Mouse (Mus musculus): ENCODE data around the gene Rpusd3.

The Rpusd3 gene

DNA sequence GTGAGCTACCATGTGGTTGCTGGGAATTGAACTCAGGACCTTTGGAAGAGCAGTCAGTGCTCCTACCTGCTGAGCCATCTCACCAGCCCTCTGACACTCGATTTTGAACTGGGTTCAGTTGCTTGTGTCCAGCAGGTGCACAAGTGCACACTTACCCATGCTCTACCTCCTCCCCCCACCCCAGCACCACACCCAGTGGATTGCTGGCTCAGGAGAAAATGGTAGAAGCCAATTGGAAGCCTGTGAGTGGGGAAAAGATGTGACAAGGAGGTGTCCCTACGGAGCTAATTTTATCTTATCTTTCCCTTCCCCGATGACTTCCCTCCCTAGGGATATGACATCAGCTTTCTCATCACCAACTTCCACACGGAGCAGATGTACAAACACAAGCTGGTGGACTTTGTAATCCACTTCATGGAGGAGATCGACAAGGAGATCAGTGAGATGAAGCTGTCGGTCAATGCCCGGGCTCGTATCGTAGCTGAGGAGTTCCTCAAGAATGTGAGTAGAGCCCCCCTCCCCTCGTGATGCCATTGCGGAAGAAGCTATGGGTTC, 33.9 kb downstream of the Rpusd3 start:
- no peak for DNase-seq (ENCODE audit: low spot score)

DNA sequence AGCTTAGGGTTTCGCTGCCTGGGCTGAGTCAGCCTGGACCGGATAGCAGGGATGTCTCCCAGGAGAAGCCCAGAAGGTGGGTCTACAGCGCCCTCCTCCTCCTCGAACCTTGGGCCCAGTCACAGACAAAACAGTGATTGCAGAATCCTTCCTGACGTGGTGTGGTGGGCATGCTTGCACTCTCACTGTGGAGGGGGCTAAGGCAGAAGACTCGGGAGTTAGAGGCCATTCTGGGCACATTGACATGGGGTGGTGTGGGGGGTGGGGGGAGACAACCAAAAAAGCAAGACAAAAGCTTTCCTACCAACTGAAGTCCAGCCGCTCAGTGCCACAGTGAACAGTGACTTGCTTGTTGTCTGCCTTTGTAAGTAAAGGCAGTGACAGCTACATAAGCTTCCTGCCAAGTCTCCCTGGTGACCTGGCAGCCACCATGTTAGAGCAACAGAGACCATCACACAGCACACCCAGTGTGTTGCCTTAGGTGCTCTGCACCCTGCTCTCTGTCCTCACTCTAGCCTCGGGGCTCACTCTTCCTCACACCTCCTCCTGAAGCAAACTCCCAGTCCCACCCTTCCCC, 34.7 kb downstream of the Rpusd3 start:
- no peak for DNase-seq (ENCODE audit: low spot score)

DNA sequence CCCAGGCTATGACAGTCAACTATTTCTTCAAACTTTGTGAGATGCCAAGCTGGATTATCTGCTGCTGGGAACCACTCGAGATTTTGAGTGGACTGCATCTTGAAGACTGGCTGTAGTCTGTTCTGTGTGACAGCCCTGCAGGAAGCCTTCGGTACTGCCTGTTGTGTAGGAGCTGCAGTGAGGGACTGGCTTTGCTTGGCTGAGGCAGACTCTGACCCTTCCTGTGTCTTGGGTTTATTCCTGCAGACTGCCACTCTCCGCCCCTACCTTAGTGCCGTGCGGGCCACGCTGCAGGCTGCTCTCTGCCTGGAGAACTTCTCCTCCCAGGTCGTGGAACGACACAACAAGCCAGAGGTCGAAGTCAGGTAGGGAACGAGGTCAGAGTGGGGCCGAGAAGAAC, 38.7 kb downstream of the Rpusd3 start:
- no peak for DNase-seq (ENCODE audit: low spot score)

DNA sequence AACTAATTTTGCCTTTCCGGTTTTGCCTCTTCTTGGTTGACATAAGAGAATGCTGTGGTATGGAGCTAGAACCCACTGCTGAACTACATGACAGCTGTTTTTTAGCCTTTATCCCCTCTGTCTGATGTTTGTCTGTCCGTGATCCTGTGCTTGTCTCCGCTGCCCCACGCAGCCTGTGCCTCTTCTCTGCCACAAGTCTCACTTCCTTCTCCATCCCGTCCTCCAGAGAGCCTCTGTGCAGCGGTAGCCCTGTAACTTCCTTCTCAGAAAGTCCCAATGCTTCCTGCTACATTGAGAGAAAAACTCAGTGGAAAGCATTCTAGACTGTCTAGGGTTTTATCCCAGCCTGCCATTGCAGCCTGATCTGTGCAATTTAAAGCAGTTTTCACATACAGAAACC, 39.9 kb downstream of the Rpusd3 start:
- DNase-seq (ENCODE audit: low spot score) = no peak

DNA sequence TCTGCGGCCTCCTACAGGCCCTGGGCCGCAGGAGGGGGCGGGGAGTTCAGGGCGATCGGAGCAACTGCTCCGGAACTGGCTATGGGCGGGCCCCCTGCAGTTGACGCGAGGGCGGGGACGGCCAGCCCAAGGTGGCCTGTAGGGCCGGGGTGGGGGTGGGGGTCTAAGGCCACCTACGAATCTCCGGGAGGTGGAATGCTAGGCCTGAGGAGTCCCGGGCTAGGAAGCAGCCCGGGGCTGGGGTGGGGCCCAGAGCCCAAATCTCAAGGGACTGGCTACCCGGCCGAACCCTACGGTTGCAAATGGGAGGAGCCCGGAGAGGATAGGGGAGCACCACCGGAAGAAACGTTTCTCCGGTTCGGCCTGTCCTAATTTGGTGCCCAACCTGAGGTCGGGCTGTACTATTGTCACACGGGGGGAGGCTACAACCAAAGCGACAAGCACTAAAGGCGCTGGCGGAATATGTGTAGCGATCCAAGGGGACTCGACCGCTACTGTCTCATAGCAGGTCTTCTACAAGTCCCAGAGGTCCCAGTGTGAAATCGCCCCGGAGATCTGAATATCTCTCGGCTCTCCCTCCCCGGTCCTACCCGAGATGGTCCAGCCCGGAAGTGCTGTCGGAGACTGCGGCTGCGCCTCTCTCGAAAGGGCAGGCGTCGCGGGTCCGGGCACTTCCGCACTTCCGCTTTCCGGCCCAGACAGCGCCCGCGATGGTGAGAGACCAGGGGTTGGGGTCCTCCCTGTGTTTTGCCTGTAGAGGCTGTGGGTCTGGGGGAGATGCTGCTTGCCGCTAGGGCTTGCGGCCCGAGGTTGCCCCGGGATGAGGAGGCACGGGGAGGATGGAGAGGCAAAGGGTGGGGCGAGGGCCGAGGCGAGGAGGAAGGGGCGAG, 41.4 kb downstream of the Rpusd3 start, which contains the start of the genes Tada3 and Arpc4:
Gene Tada3, minus strand, starts transcription at position 388 of the 890 bp plus-strand sequence.
Gene Arpc4, plus strand, starts transcription at position 620 of the 890 bp plus-strand sequence.
- peak; percentile 85 for DNase-seq (ENCODE audit: low spot score)

DNA sequence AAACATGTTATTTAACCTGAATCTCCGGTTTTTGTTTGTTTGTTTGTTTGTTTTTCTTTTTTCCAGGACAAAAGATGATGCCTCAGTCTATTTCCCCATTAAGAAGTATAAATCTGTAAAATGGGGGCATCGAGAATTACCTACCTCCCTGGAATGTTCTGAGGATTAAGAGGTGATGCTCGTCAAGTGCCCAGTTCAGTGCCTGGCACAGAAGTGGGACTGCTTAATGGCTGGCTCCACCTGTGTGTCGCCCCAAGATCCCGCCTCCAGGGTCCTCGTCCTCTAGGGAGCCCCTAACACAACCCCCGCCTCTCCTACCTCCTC, 42.0 kb downstream of the Rpusd3 start:
- no peak for DNase-seq (ENCODE audit: low spot score)

DNA sequence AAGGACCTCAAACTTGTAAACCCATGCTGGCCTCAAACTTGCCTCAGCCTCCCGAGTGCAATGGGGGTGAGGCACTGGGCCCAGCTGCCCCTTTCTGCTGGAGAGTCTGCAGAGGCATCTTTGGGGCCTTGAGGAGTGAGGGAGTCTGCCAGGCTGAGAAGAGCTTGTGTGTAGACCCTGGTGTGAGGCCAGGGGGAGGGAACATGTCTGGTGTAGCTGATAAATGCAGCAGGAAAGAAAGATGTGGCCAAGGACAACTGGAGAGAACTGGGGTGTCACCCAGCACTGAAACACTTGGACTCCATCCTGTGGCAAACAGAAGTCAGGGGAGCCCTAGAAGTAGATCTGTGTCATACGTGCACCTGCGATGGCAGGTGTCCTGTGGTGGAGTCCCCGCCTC, 45.6 kb downstream of the Rpusd3 start:
- no peak for DNase-seq (ENCODE audit: low spot score)

DNA sequence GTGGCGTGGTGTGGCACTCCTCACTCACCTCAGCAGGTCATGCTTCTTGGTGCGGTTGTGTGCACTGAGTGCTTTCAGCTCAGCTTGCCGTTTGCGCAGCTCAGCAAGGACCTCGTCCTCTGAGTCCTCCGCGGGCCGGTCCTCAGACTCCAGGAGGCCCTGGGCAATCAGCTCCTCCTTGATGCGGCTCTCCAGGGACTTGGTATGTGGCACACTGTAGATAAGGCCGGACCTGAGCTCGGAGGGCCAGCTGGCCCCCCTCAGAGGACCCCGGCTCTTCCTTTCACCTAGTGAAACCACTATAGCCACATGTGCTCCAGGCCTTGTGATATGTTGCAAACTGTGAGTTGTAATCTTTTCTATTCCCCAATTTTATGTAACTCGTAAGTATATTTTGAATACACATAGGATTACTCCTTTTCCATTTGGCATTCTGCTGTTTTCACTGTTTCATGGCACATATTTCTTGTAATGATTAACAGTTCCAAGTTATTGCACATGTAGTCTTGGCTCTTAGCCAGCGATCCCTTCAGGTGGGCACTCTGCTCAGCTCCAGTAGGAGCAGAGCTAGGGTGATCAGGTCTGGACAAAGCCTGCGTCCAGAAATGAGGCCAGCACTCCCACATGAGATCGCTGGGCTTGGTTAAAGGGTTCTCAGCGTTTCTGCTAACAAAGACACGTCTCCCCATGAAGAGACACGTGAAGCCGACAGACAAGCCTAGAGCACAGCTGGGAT, 48.8 kb downstream of the Rpusd3 start:
- DNase-seq (ENCODE audit: low spot score) = no peak

DNA sequence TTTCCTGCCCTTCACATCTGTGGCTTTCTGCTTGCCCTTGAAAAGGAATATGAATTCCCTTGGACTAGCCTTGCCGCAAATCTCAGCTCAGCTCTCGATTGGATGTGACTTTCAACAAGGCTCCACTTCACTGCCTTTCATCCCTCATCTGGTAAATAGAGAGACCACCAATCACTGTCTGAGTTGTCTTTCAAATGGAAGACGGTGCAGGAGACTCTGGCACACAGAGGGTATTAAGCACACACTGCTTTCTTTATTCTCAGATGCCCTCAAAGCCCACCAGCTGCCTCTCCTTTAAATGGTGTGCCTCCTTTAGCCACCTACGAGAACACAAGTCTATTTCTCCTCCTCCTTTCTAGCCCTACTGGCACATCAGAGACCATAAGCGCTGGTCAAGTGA, 50.6 kb downstream of the Rpusd3 start:
- no peak for DNase-seq (ENCODE audit: low spot score)

DNA sequence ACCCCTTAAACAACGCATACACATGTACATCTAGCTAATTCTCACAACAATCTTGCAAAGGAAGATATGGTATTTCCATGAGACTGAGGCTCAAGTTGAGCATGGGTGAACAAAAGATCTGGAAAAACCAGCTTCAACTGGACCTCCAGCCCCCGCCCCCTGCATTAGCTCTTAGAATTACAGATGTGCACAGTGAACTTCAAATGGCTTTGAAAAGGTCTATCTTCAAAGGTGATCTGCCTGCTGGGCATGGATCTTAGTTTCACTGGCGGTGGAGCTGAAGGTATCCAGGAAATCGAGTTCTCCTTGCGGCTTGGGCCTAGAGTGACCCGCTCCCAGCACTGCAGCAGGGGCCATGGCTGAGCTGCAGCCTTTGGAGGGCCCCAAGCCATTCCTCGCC, 51.0 kb downstream of the Rpusd3 start:
- no peak for DNase-seq (ENCODE audit: low spot score)

DNA sequence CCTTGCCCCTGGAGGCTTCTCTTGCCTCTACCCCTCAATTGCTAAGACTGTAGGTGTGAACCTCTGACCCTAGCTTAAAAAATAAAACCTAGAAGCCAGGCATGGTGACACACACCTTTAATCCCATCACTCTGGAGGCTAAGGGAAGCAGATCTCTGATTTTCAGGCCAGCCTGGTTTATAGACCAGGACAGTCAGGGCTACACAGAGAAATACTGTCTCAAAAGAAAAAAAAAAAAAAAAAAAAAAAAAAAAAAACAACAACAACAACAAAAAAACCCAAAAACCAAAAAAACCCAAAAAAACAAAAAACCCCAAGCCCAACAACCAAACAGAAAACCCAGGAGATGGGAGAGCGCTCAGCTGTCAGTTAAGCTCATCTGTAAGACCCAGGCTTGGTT, 51.6 kb downstream of the Rpusd3 start:
- DNase-seq (ENCODE audit: low spot score) = no peak

DNA sequence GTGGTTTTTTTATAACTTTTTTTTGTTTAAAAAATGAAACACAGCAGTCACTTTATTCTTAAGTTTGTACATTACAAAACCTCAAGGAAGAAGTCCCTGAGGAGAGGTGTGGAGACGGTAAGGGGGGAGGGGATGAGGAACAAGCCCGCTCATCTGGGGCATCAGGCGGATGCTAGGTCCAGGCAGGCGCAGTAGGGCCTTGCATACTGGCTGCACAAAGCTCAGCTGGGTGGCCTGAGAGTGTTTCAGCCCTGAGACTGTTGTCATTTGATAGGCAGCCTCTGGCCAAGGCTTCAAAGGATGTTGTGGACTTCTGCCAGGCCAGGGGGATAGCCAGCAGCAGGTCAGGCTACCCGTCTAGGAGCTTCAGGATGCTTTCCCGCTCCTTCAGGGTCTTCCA, 52.5 kb downstream of the Rpusd3 start:
- DNase-seq (ENCODE audit: low spot score) = no peak
